25 mouse cellular contexts compared by ENCODE assay signal in the genomic region with DNA sequence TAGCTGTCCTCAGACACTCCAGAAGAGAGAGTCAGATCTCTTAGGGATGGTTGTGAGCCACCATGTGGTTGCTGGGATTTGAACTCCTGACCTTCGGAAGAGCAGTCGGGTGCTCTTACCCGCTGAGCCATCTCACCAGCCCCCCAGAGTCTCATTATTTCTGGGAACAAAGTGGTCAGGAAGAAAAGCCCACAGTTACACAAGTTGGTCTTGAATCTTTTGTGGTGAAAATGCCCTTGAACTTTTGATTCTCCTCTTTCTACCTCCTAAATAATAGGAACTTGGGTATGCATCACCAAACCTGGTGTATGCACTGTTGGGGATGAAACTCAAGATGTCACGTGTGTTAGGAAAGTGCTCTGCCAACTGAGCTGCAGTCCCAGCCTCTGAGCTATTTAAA. TPM values are rescaled to one million over a fixed set of nuclear protein-coding genes. Genes with fewer than 3 reads are reported as not detected.
"Had no signal": no experiment of that assay in that cellular context is flagged by ENCODE, and none has a peak within 500 bp of the region (broad histone marks: within the 10 kb centered on the region; RNA-seq: fewer than 3 reads in every experiment).

No protein-coding gene starts in this region.

- H3K27me3 ChIP-seq: limb, embryonic 13.5 days; midbrain, embryonic 13.5 days had no signal

- ATAC-seq: lung, postnatal 0 days; midbrain, embryonic 13.5 days; midbrain, embryonic 16.5 days had no signal

- DNase-seq: kidney, adult 18-20 months; kidney, adult 9 months; kidney, postnatal 25 days; layer of hippocampus, adult 9-11 months; liver; liver, embryonic 13.5 days; lung, embryonic 14.5 days; thymus, adult 18-20 months; thymus, postnatal 36 days had no signal

- H3K4me3 ChIP-seq: layer of hippocampus, adult 2 months; limb, embryonic 10.5 days; limb, embryonic 13.5 days; liver, embryonic 13.5 days; megakaryocyte, embryonic 14.5 days; midbrain, embryonic 10.5 days; midbrain, embryonic 13.5 days; myocyte had no signal

- H3K9me3 ChIP-seq: limb, embryonic 10.5 days; limb, embryonic 13.5 days; liver, embryonic 13.5 days; megakaryocyte, embryonic 14.5 days; midbrain, embryonic 10.5 days; midbrain, embryonic 13.5 days had no signal

- H3K9ac ChIP-seq: limb, embryonic 13.5 days; liver, embryonic 13.5 days; lung, embryonic 14.5 days; midbrain, embryonic 13.5 days had no signal

- H3K36me3 ChIP-seq: liver, embryonic 13.5 days had no signal

- H3K27ac ChIP-seq: kidney, postnatal 0 days; layer of hippocampus, adult 2 months; limb, embryonic 10.5 days; limb, embryonic 13.5 days; liver, embryonic 13.5 days; midbrain, embryonic 10.5 days; midbrain, embryonic 13.5 days had no signal

RNA-seq across cellular contexts. Expression of a gene that starts 10.7 kb away (rescaled TPM):
- total RNA-seq: layer of hippocampus, postnatal 25 days; left cerebral cortex, adult 18-20 months had no signal
- polyA plus RNA-seq: kidney, postnatal 0 days; limb, embryonic 10.5 days; limb, embryonic 13.5 days; lung, embryonic 14.5 days; midbrain, embryonic 10.5 days; midbrain, embryonic 13.5 days; midbrain, embryonic 16.5 days; neural tube, embryonic 11.5 days; neural tube, embryonic 14.5 days had no signal

RNA-seq across cellular contexts. Expression of a gene that starts 21.0 kb away (rescaled TPM):
- polyA plus RNA-seq: midbrain, embryonic 13.5 days; myocyte had no signal

RNA-seq across cellular contexts. Expression of a gene that starts 27.9 kb away (rescaled TPM):
- total RNA-seq: layer of hippocampus, adult 2 months; layer of hippocampus, postnatal 25 days; left cerebral cortex, adult 18-20 months; monocyte, adult 5-6 weeks had no signal
- polyA plus RNA-seq: liver, embryonic 13.5 days; myocyte; neural tube, embryonic 11.5 days; neural tube, embryonic 14.5 days had no signal

RNA-seq across cellular contexts. Expression of a gene that starts 35.1 kb away (rescaled TPM):
- total RNA-seq: monocyte, adult 5-6 weeks had no signal
- polyA plus RNA-seq: limb, embryonic 10.5 days; limb, embryonic 13.5 days; liver, embryonic 13.5 days; liver, embryonic 16.5 days; lung, embryonic 14.5 days; midbrain, embryonic 10.5 days had no signal
